Mouse (Mus musculus): Measurements from ENCODE around the gene Sox5. TPM values are rescaled to one million over a fixed set of nuclear protein-coding genes. Genes with fewer than 3 reads are reported as not detected.

Sox5 gene
- polyA plus RNA-seq, 1 experiment from 2014 or later = 34.6 TPM

GRCm38 (mm10) chr6:144176674-144177073 lies 605.1 kb downstream of the Sox5 start:
- no peak overlapping the region for H3K9ac ChIP-seq (replicated peaks; ENCODE audit: low read depth, low read length)
- ATAC-seq (ENCODE audit: low read depth) = no peak
- no peaks in the 10 kb centered on the region for H3K36me3 ChIP-seq (ENCODE audit: control insufficient read depth, insufficient read depth, low read length)
- no peak overlapping the region for H3K4me3 ChIP-seq (ENCODE audit: low read depth, low read length)
- WGBS = 92% methylated on average over 5 of the region's 5 CpGs
- no peak overlapping the region for H3K27ac ChIP-seq (ENCODE audit: low read depth, low read length)
- H3K27me3 ChIP-seq (ENCODE audit: control insufficient read depth, insufficient read depth, low read length) = no peaks in the 10 kb centered on the region
- no peak overlapping the region for H3K4me2 ChIP-seq (ENCODE audit: low read depth, low read length)
- no peaks in the 10 kb centered on the region for H3K9me3 ChIP-seq (ENCODE audit: control insufficient read depth, low read length)
- H3K4me1 ChIP-seq (ENCODE audit: control insufficient read depth, insufficient read depth, low read length) = no peaks in the 10 kb centered on the region

- no peak overlapping the region for H3K4me2 ChIP-seq (ENCODE audit: low read depth, low read length)
- H3K36me3 ChIP-seq (ENCODE audit: control insufficient read depth, insufficient read depth, low read length) = no peaks in the 10 kb centered on the region
- H3K27me3 ChIP-seq (ENCODE audit: control insufficient read depth, insufficient read depth, low read length) = no peaks in the 10 kb centered on the region
- no peak overlapping the region for H3K9ac ChIP-seq (replicated peaks; ENCODE audit: low read depth, low read length)
- no peak overlapping the region for H3K4me3 ChIP-seq (ENCODE audit: low read depth, low read length)
- H3K9me3 ChIP-seq (ENCODE audit: control insufficient read depth, low read length) = no peaks in the 10 kb centered on the region
- WGBS = 94% methylated on average over 3 of the region's 3 CpGs
- no peaks in the 10 kb centered on the region for H3K4me1 ChIP-seq (ENCODE audit: control insufficient read depth, insufficient read depth, low read length)
- ATAC-seq (ENCODE audit: low read depth) = no peak
- no peak overlapping the region for H3K27ac ChIP-seq (ENCODE audit: low read depth, low read length)
Observed at GRCm38 (mm10) chr6:144175590-144175989, 606.2 kb downstream of the Sox5 start.

GRCm38 (mm10) chr6:144170541-144170940 lies 611.2 kb downstream of the Sox5 start:
- Histone ChIP-seq H3K4me1 (ENCODE audit: control insufficient read depth, insufficient read depth, low read length) (peaks cover 7% of the 10 kb centered on the region), H3K27ac (ENCODE audit: low read depth, low read length) (no peak overlapping the region), H3K9me3 (ENCODE audit: control insufficient read depth, low read length) (no peaks in the 10 kb centered on the region), H3K27me3 (ENCODE audit: control insufficient read depth, insufficient read depth, low read length) (no peaks in the 10 kb centered on the region), H3K4me3 (ENCODE audit: low read depth, low read length) (no peak overlapping the region), H3K36me3 (ENCODE audit: control insufficient read depth, insufficient read depth, low read length) (no peaks in the 10 kb centered on the region), H3K9ac (replicated peaks; ENCODE audit: low read depth, low read length) (no peak overlapping the region), H3K4me2 (ENCODE audit: low read depth, low read length) (no peak overlapping the region)
- 86% methylated on average over 4 of the region's 4 CpGs for WGBS
- ATAC-seq (ENCODE audit: low read depth) = no peak

- Histone ChIP-seq H3K27ac (ENCODE audit: low read depth, low read length) (no peak overlapping the region), H3K9me3 (ENCODE audit: control insufficient read depth, low read length) (no peaks in the 10 kb centered on the region), H3K4me2 (ENCODE audit: low read depth, low read length) (no peak overlapping the region), H3K9ac (replicated peaks; ENCODE audit: low read depth, low read length) (no peak overlapping the region), H3K4me3 (ENCODE audit: low read depth, low read length) (no peak overlapping the region), H3K27me3 (ENCODE audit: control insufficient read depth, insufficient read depth, low read length) (no peaks in the 10 kb centered on the region), H3K4me1 (ENCODE audit: control insufficient read depth, insufficient read depth, low read length) (peaks cover 7% of the 10 kb centered on the region), H3K36me3 (ENCODE audit: control insufficient read depth, insufficient read depth, low read length) (no peaks in the 10 kb centered on the region)
- 11% methylated on average over 4 of the region's 4 CpGs for WGBS
- ATAC-seq (ENCODE audit: low read depth) = no peak
Observed at GRCm38 (mm10) chr6:144169791-144170190, 612.0 kb downstream of the Sox5 start.

- Histone ChIP-seq H3K27ac (ENCODE audit: low read depth, low read length) (no peak overlapping the region), H3K27me3 (ENCODE audit: control insufficient read depth, insufficient read depth, low read length) (no peaks in the 10 kb centered on the region), H3K4me1 (ENCODE audit: control insufficient read depth, insufficient read depth, low read length) (peaks cover 7% of the 10 kb centered on the region), H3K9me3 (ENCODE audit: control insufficient read depth, low read length) (no peaks in the 10 kb centered on the region), H3K4me3 (ENCODE audit: low read depth, low read length) (no peak overlapping the region), H3K36me3 (ENCODE audit: control insufficient read depth, insufficient read depth, low read length) (no peaks in the 10 kb centered on the region), H3K9ac (replicated peaks; ENCODE audit: low read depth, low read length) (no peak overlapping the region), H3K4me2 (ENCODE audit: low read depth, low read length) (no peak overlapping the region)
- no peak for ATAC-seq (ENCODE audit: low read depth)
- 74% methylated on average over 12 of the region's 12 CpGs for WGBS
Observed at GRCm38 (mm10) chr6:144168696-144169476, 612.9 kb downstream of the Sox5 start.

GRCm38 (mm10) chr6:144167058-144167457 lies 614.7 kb downstream of the Sox5 start:
- no peak for ATAC-seq (ENCODE audit: low read depth)
- WGBS = 96% methylated on average over 7 of the region's 7 CpGs

GRCm38 (mm10) chr6:144166651-144167050 lies 615.1 kb downstream of the Sox5 start:
- Histone ChIP-seq H3K9me3 (ENCODE audit: control insufficient read depth, low read length) (no peaks in the 10 kb centered on the region), H3K4me3 (ENCODE audit: low read depth, low read length) (no peak overlapping the region), H3K4me1 (ENCODE audit: control insufficient read depth, insufficient read depth, low read length) (peaks cover 7% of the 10 kb centered on the region), H3K36me3 (ENCODE audit: control insufficient read depth, insufficient read depth, low read length) (no peaks in the 10 kb centered on the region), H3K9ac (replicated peaks; ENCODE audit: low read depth, low read length) (no peak overlapping the region), H3K4me2 (ENCODE audit: low read depth, low read length) (no peak overlapping the region), H3K27me3 (ENCODE audit: control insufficient read depth, insufficient read depth, low read length) (no peaks in the 10 kb centered on the region), H3K27ac (ENCODE audit: low read depth, low read length) (no peak overlapping the region)
- no peak for ATAC-seq (ENCODE audit: low read depth)
- WGBS = 59% methylated on average over 8 of the region's 8 CpGs

More at GRCm38 (mm10) chr6:144167058-144167457, 614.7 kb downstream of the Sox5 start:
- Histone ChIP-seq H3K9ac (replicated peaks; ENCODE audit: low read depth, low read length) (no peak overlapping the region), H3K9me3 (ENCODE audit: control insufficient read depth, low read length) (no peaks in the 10 kb centered on the region), H3K27ac (ENCODE audit: low read depth, low read length) (no peak overlapping the region), H3K4me2 (ENCODE audit: low read depth, low read length) (no peak overlapping the region), H3K36me3 (ENCODE audit: control insufficient read depth, insufficient read depth, low read length) (no peaks in the 10 kb centered on the region), H3K4me1 (ENCODE audit: control insufficient read depth, insufficient read depth, low read length) (peaks cover 7% of the 10 kb centered on the region), H3K4me3 (ENCODE audit: low read depth, low read length) (no peak overlapping the region), H3K27me3 (ENCODE audit: control insufficient read depth, insufficient read depth, low read length) (no peaks in the 10 kb centered on the region)

- ATAC-seq (ENCODE audit: low read depth) = peak; percentile 73
- no peak overlapping the region for H3K9ac ChIP-seq (replicated peaks; ENCODE audit: low read depth, low read length)
- no peak overlapping the region for H3K27ac ChIP-seq (ENCODE audit: low read depth, low read length)
- H3K9me3 ChIP-seq (ENCODE audit: control insufficient read depth, low read length) = no peaks in the 10 kb centered on the region
- WGBS = 5% methylated on average over 8 of the region's 8 CpGs
- H3K4me2 ChIP-seq (ENCODE audit: low read depth, low read length) = no peak overlapping the region
- H3K4me1 ChIP-seq (ENCODE audit: control insufficient read depth, insufficient read depth, low read length) = peaks cover 7% of the 10 kb centered on the region
- H3K27me3 ChIP-seq (ENCODE audit: control insufficient read depth, insufficient read depth, low read length) = no peaks in the 10 kb centered on the region
- no peaks in the 10 kb centered on the region for H3K36me3 ChIP-seq (ENCODE audit: control insufficient read depth, insufficient read depth, low read length)
- no peak overlapping the region for H3K4me3 ChIP-seq (ENCODE audit: low read depth, low read length)
Observed at GRCm38 (mm10) chr6:144166104-144166503, 615.7 kb downstream of the Sox5 start.

- WGBS = 88% methylated on average over 9 of the region's 9 CpGs
- no peak overlapping the region for H3K9ac ChIP-seq (replicated peaks; ENCODE audit: low read depth, low read length)
- H3K27me3 ChIP-seq (ENCODE audit: control insufficient read depth, insufficient read depth, low read length) = no peaks in the 10 kb centered on the region
- H3K36me3 ChIP-seq (ENCODE audit: control insufficient read depth, insufficient read depth, low read length) = no peaks in the 10 kb centered on the region
- no peak overlapping the region for H3K4me2 ChIP-seq (ENCODE audit: low read depth, low read length)
- ATAC-seq (ENCODE audit: low read depth) = no peak
- no peaks in the 10 kb centered on the region for H3K9me3 ChIP-seq (ENCODE audit: control insufficient read depth, low read length)
- no peak overlapping the region for H3K27ac ChIP-seq (ENCODE audit: low read depth, low read length)
- H3K4me1 ChIP-seq (ENCODE audit: control insufficient read depth, insufficient read depth, low read length) = peaks cover 7% of the 10 kb centered on the region
- no peak overlapping the region for H3K4me3 ChIP-seq (ENCODE audit: low read depth, low read length)
Observed at GRCm38 (mm10) chr6:144163501-144163900, 618.3 kb downstream of the Sox5 start.
